Comparison of ENCODE assay signal across 8 mouse cellular contexts in the genomic region with DNA sequence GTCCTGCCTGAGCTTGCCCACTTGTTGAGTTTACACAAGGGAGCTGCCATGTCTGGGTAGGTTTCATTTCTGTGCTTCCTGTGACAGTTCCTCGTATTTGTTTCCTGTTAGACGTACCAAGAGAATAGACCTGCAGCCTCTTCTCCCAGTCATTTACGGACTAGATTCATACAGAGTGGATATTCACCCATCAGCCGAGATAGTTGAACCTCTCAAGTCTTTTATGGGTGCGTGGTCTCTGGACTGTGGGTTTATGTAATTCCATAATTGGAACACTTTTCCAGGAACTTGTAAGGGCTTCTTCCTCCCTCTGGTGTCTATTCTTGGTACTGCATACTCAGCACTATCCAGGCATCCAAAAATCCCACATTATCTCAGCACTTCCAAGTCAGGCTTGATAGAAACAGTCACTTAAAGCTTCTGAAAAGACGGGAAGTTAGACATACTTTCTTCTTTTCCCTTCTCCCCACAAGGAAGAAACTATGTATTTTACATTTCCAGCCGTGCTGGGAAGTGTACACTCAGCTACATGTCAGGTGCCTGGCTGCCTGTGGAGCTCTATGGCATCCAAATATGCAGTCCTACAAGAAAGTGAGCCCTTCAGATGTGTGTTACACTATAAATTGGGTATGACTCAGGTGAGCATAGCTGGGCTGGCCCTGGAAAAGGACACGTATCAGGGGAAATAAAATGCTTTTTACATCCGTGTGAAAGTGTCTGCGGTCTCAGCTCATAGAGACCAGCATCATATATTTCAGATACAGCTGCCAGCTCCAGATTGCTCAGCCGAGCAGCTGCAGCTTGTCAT. TPM values are rescaled to one million over a fixed set of nuclear protein-coding genes. Genes with fewer than 3 reads are reported as not detected.
DNase-seq lines count a peak whose midpoint lies in the region; ATAC-seq and TF ChIP-seq lines count a peak whose summit lies in the region.

No protein-coding gene starts in this region.

- TF ChIP-seq POLR2A in myocyte (IDR thresholded peaks at IDR 0.05; ENCODE audit: insufficient read length, low read depth): no peak

- H3K9me3 ChIP-seq in intestine, embryonic 15.5 days: no peaks in the 10 kb centered on the region

- 57% methylated on average over 11 of the region's 11 CpGs for WGBS in intestine, embryonic 15.5 days

- no peak overlapping the region for H3K4me3 ChIP-seq in intestine, embryonic 15.5 days (replicated peaks)
- no peak overlapping the region for H3K4me3 ChIP-seq in myocyte

- H3K4me2 ChIP-seq in intestine, embryonic 15.5 days (replicated peaks): peak overlapping the region; percentile 22; the same call in 1 of the 2 replicates
- H3K4me2 ChIP-seq in myocyte (ENCODE audit: low read depth): peak overlapping the region; percentile 30

- H3K9ac ChIP-seq in intestine, embryonic 15.5 days: no peak overlapping the region

- no peaks in the 10 kb centered on the region for H3K4me1 ChIP-seq in intestine, embryonic 15.5 days (replicated peaks)

- H3K79me2 ChIP-seq in myocyte (ENCODE audit: control insufficient read depth, insufficient read depth): no peaks in the 10 kb centered on the region

- no peaks in the 10 kb centered on the region for H3K36me3 ChIP-seq in intestine, embryonic 15.5 days
- H3K36me3 ChIP-seq in myocyte (ENCODE audit: control insufficient read depth, insufficient read depth): no peaks in the 10 kb centered on the region

- H3K27ac ChIP-seq in intestine, embryonic 15.5 days: no peak overlapping the region

- ATAC-seq in intestine, embryonic 15.5 days: 0 out of 2 replicates have a peak, but pooled peaks have one; percentile 15

- intact Hi-C loops in left cerebral cortex, postnatal 14 days (cut with DNase I): loop anchor here (5.0 kb wide), 1 partner anchor 43 kb away; no protein-coding TSS in a partner anchor

- no peak overlapping the region for H3ac ChIP-seq in myocyte (ENCODE audit: control insufficient read depth, insufficient read length)

- peak; percentile 49 for DNase-seq in right cerebral cortex, adult 18-20 months
- no peak for DNase-seq in right cerebral cortex, postnatal 14 days
- DNase-seq in cerebellum, adult 11 months: peak; percentile 28
- peak; percentile 63 for DNase-seq in forelimb bud, embryonic 11.5 days (ENCODE audit: low read depth, low spot score)
- DNase-seq in left cerebral cortex, postnatal 14 days (ENCODE audit: low spot score in 2 of 2): peak; percentile 76 to 87
- no peak for DNase-seq in spleen, postnatal 14 days (ENCODE audit: low spot score in 2 of 2)

- H3K27me3 ChIP-seq in intestine, embryonic 15.5 days (replicated peaks): no peaks in the 10 kb centered on the region
- H3K27me3 ChIP-seq in myocyte (ENCODE audit: control insufficient read depth, insufficient read depth, insufficient read length): no peaks in the 10 kb centered on the region

TF ChIP-seq in myocyte, 11 proteins besides CTCF, POLR2A, EP300 and RAD21:
- TF ChIP-seq USF1 (IDR thresholded peaks at IDR 0.05; ENCODE audit: low read depth): no peak
- no peak for TF ChIP-seq MYOG (IDR thresholded peaks at IDR 0.05; ENCODE audit: control insufficient read depth in 1 of 3, insufficient read depth in 1 of 3, insufficient read length in 2 of 3, low read depth in 2 of 3)
- TF ChIP-seq SRF (IDR thresholded peaks at IDR 0.05; ENCODE audit: control insufficient read depth, insufficient read length, low read depth): no peak
- no peak for TF ChIP-seq REST (IDR thresholded peaks at IDR 0.05; ENCODE audit: insufficient read depth, insufficient read length)
- no peak for TF ChIP-seq POLR2AphosphoS2 (IDR thresholded peaks at IDR 0.05; ENCODE audit: insufficient read length, low read depth)
- TF ChIP-seq E2F4 (IDR thresholded peaks at IDR 0.05; ENCODE audit: insufficient read depth): no peak
- TF ChIP-seq CEBPB (IDR thresholded peaks at IDR 0.05; ENCODE audit: insufficient read depth, poor library complexity, severe bottlenecking): no peak
- TF ChIP-seq MAX (IDR thresholded peaks at IDR 0.05; ENCODE audit: low read depth): no peak
- TF ChIP-seq MYOD1 (IDR thresholded peaks at IDR 0.05; ENCODE audit: control insufficient read depth in 1 of 3, insufficient read length in 2 of 3, low read depth in 2 of 3): no peak

RNA-seq across cellular contexts. Expression of a gene that starts 20.9 kb away (rescaled TPM):
- polyA plus RNA-seq in intestine, embryonic 15.5 days (2015; fragmentation: Nextera tagmentation; extraction: Ambion mirVana): 1.7 and 1.9 TPM in 2 replicates
- total RNA-seq in left cerebral cortex, postnatal 14 days (2021): 10 to 100 TPM; 13.0 to 13.5 TPM
- polyA plus RNA-seq in myocyte (2012; fragmentation: generic; extraction: Trizol): 0.31 TPM

RNA-seq across cellular contexts. Expression of a gene that starts 27.5 kb away (rescaled TPM):
- 9.7 and 11.4 TPM in 2 replicates for polyA plus RNA-seq in intestine, embryonic 15.5 days (2015; fragmentation: Nextera tagmentation; extraction: Ambion mirVana)
- total RNA-seq in left cerebral cortex, postnatal 14 days (2021): 1 to 10 TPM; 1.3 to 1.4 TPM
- polyA plus RNA-seq in myocyte (2012; fragmentation: generic; extraction: Trizol): 0.11 TPM

Comparison
In these comparisons a context has a peak if more than half of its experiments do, and no peak if none do; other contexts are left out.
1. DNase-seq: peak in right cerebral cortex, adult 18-20 months (single experiment), cerebellum, adult 11 months (single experiment), forelimb bud, embryonic 11.5 days (single experiment) and left cerebral cortex, postnatal 14 days (2 of 2); none in right cerebral cortex, postnatal 14 days (single experiment) and spleen, postnatal 14 days (0 of 2).